Mouse (Mus musculus) liver, embryonic 12.5 days (tissue): ENCODE results near the gene Tfrc. TPM values are rescaled to one million over a fixed set of nuclear protein-coding genes. Genes with fewer than 3 reads are reported as not detected.

Source experiments
- ATAC-seq: fragments of 200-750 bp; cut with Nextera tagmentation; 2 replicates; pipeline ENCODE4 v1.8.0; 2017; ENCODE audit warnings: moderate number of reproducible peaks, mild to moderate bottlenecking, moderate library complexity
- H3K27ac ChIP-seq: fragments of 300-500 bp; sonication (generic); 2 replicates; pipeline ENCODE4 v1.5.1; 2016; ENCODE audit warnings: mild to moderate bottlenecking
- H3K27me3 ChIP-seq: fragments of 300-500 bp; sonication (generic); replicated peaks from 2 replicates; pipeline ENCODE4 v1.6.1; 2016; ENCODE audit warnings: mild to moderate bottlenecking, moderate library complexity
- H3K36me3 ChIP-seq: fragments of 300-500 bp; sonication (generic); 2 replicates; pipeline ENCODE4 v1.6.1; 2016; ENCODE audit warnings: mild to moderate bottlenecking, moderate library complexity
- H3K4me1 ChIP-seq: fragments of 300-500 bp; sonication (generic); 2 replicates; pipeline ENCODE4 v1.6.1; 2016
- H3K4me2 ChIP-seq: fragments of 300-500 bp; sonication (generic); 2 replicates; pipeline ENCODE4 v1.6.1; 2016; ENCODE audit warnings: mild to moderate bottlenecking, moderate library complexity
- H3K4me3 ChIP-seq: fragments of 300-500 bp; sonication (generic); 2 replicates; pipeline ENCODE4 v1.5.1; 2016; ENCODE audit warnings: mild to moderate bottlenecking, moderate library complexity
- H3K9ac ChIP-seq: fragments of 300-500 bp; sonication (generic); 2 replicates; pipeline ENCODE4 v1.6.1; 2016; ENCODE audit warnings: mild to moderate bottlenecking, moderate library complexity
- H3K9me3 ChIP-seq: fragments of 300-500 bp; sonication (generic); replicated peaks from 2 replicates; pipeline ENCODE4 v1.6.1; 2016; ENCODE audit warnings: mild to moderate bottlenecking, moderate library complexity
- WGBS: fragments of 180-500 bp; shearing (Covaris S2); methylation state at CpG from one replicate; pipeline ENCODE4 v1.1.7; 2016; ENCODE audit not compliant: insufficient replicate concordance; 5-methylcytosine and 5-hydroxymethylcytosine counted together
- polyA plus RNA-seq: library from polyadenylated mRNA; unstranded; fragments of >200 nt; fragmentation: Nextera tagmentation; extraction: Ambion mirVana; gene quantifications from 2 replicates; pipeline ENCODE4 v1.2.1, GENCODE M21; 2016

The Tfrc gene
- polyA plus RNA-seq, 1 experiment from 2014 or later: 327 TPM

- H3K4me3 ChIP-seq: no peak overlapping the region
- 78% methylated on average over 4 of the region's 4 CpGs for WGBS
- H3K27ac ChIP-seq: no peak overlapping the region
- H3K36me3 ChIP-seq: peaks cover 13% of the 10 kb centered on the region
- no peak overlapping the region for H3K9ac ChIP-seq
- H3K4me2 ChIP-seq: no peak overlapping the region
- no peak for ATAC-seq
- no peaks in the 10 kb centered on the region for H3K9me3 ChIP-seq
- H3K27me3 ChIP-seq: no peaks in the 10 kb centered on the region
- H3K4me1 ChIP-seq: peaks cover 72% of the 10 kb centered on the region
Measured at GRCm38 (mm10) chr16:32655534-32655933, 46.8 kb downstream of the Tfrc start.

GRCm38 (mm10) chr16:32656321-32656720 lies 47.6 kb downstream of the Tfrc start:
- Histone ChIP-seq H3K9me3 (no peaks in the 10 kb centered on the region), H3K4me3 (no peak overlapping the region), H3K27ac (no peak overlapping the region), H3K4me1 (peaks cover 73% of the 10 kb centered on the region), H3K9ac (no peak overlapping the region), H3K4me2 (no peak overlapping the region), H3K27me3 (no peaks in the 10 kb centered on the region), H3K36me3 (peaks cover 10% of the 10 kb centered on the region)
- ATAC-seq: no peak
- whole genome bisulfite sequencing: 65% methylated on average over 8 of the region's 8 CpGs

GRCm38 (mm10) chr16:32656794-32657193 lies 48.1 kb downstream of the Tfrc start:
- Histone ChIP-seq H3K27ac (no peak overlapping the region), H3K4me1 (peaks cover 73% of the 10 kb centered on the region), H3K9ac (no peak overlapping the region)

GRCm38 (mm10) chr16:32657498-32658250 lies 49.0 kb downstream of the Tfrc start:
- 0 out of 2 replicates have a peak, but pooled peaks have one; percentile 9 for ATAC-seq
- Histone ChIP-seq H3K36me3 (peaks cover 10% of the 10 kb centered on the region), H3K9me3 (no peaks in the 10 kb centered on the region), H3K4me3 (no peak overlapping the region), H3K27me3 (no peaks in the 10 kb centered on the region), H3K4me1 (peaks cover 79% of the 10 kb centered on the region), H3K27ac (no peak overlapping the region), H3K9ac (no peak overlapping the region), H3K4me2 (no peak overlapping the region)
- WGBS: 78% methylated on average over 16 of the region's 16 CpGs

More at GRCm38 (mm10) chr16:32656794-32657193, 48.1 kb downstream of the Tfrc start:
- ATAC-seq: no peak
- H3K9me3 ChIP-seq: no peaks in the 10 kb centered on the region
- peaks cover 10% of the 10 kb centered on the region for H3K36me3 ChIP-seq
- WGBS: 70% methylated on average over 8 of the region's 8 CpGs
- no peak overlapping the region for H3K4me3 ChIP-seq
- H3K27me3 ChIP-seq: no peaks in the 10 kb centered on the region
- no peak overlapping the region for H3K4me2 ChIP-seq

GRCm38 (mm10) chr16:32658743-32659171 lies 50.0 kb downstream of the Tfrc start:
- Histone ChIP-seq H3K9me3 (no peaks in the 10 kb centered on the region), H3K9ac (peak overlapping the region; percentile 37; the same call in 1 of the 2 replicates), H3K27me3 (no peaks in the 10 kb centered on the region), H3K27ac (peak overlapping the region; percentile 41), H3K4me1 (peaks cover 86% of the 10 kb centered on the region), H3K4me2 (peak overlapping the region; percentile 66), H3K36me3 (peaks cover 11% of the 10 kb centered on the region), H3K4me3 (peak overlapping the region; percentile 28)
- WGBS: 13% methylated on average over 17 of the region's 21 CpGs
- no peak for ATAC-seq

DNA sequence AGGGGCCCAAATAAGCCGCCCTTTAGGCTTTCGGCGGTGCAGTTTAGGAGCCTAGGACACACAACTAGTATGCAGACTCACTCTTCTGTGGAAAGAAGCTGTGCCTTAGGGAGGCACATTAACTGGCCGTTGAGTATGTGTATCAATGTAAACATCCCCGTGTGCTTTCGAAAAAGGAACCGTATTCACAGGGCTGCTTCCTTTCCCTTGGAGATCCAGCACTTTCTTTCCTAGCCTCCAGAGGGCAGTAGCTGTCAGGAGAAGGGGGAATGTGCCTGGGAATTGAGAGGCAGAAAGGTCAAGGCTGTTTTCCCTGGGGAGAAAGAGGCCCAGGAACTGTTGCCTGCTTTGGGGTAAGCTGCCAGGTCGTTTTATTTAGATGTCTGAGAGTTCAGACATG lies 50.7 kb downstream of the Tfrc start:
- peak overlapping the region; percentile 66 for H3K4me2 ChIP-seq
- H3K4me1 ChIP-seq: peaks cover 86% of the 10 kb centered on the region
- 17% methylated on average over 8 of the region's 8 CpGs for WGBS
- H3K9ac ChIP-seq: peak overlapping the region; percentile 37; the same call in 1 of the 2 replicates
- H3K27me3 ChIP-seq: no peaks in the 10 kb centered on the region
- no peaks in the 10 kb centered on the region for H3K9me3 ChIP-seq
- peak overlapping the region; percentile 41; the same call in 1 of the 2 replicates for H3K27ac ChIP-seq
- peaks cover 9% of the 10 kb centered on the region; the same call in 1 of the 2 replicates for H3K36me3 ChIP-seq
- ATAC-seq: no peak
- peak overlapping the region; percentile 28; the same call in 1 of the 2 replicates for H3K4me3 ChIP-seq

GRCm38 (mm10) chr16:32660095-32660494 lies 51.4 kb downstream of the Tfrc start:
- H3K27me3 ChIP-seq: no peaks in the 10 kb centered on the region
- no peak for ATAC-seq
- H3K9ac ChIP-seq: no peak overlapping the region
- peak overlapping the region; percentile 41; the same call in 1 of the 2 replicates for H3K27ac ChIP-seq
- peaks cover 9% of the 10 kb centered on the region; the same call in 1 of the 2 replicates for H3K36me3 ChIP-seq
- peaks cover 89% of the 10 kb centered on the region for H3K4me1 ChIP-seq
- no peaks in the 10 kb centered on the region for H3K9me3 ChIP-seq
- no peak overlapping the region for H3K4me2 ChIP-seq
- WGBS: 71% methylated on average over 1 of the region's 1 CpGs
- no peak overlapping the region for H3K4me3 ChIP-seq

- peak overlapping the region; percentile 1 for H3K9ac ChIP-seq
- no peaks in the 10 kb centered on the region for H3K9me3 ChIP-seq
- H3K4me2 ChIP-seq: peak overlapping the region; percentile 27; the same call in 1 of the 2 replicates
- no peak overlapping the region for H3K4me3 ChIP-seq
- no peaks in the 10 kb centered on the region for H3K27me3 ChIP-seq
- 51% methylated on average over 10 of the region's 10 CpGs for WGBS
- peaks cover 96% of the 10 kb centered on the region for H3K4me1 ChIP-seq
- H3K27ac ChIP-seq: peak overlapping the region; percentile 41; the same call in 1 of the 2 replicates
- H3K36me3 ChIP-seq: peaks cover 9% of the 10 kb centered on the region; the same call in 1 of the 2 replicates
- ATAC-seq: no peak
Measured at GRCm38 (mm10) chr16:32660557-32661321, 52.0 kb downstream of the Tfrc start.

- no peaks in the 10 kb centered on the region for H3K9me3 ChIP-seq
- peaks cover 97% of the 10 kb centered on the region for H3K4me1 ChIP-seq
- H3K27ac ChIP-seq: peak overlapping the region; percentile 59
- no peak for ATAC-seq
- WGBS: 35% methylated on average over 10 of the region's 10 CpGs
- H3K4me3 ChIP-seq: no peak overlapping the region
- H3K9ac ChIP-seq: peak overlapping the region; percentile 1
- H3K36me3 ChIP-seq: peaks cover 9% of the 10 kb centered on the region; the same call in 1 of the 2 replicates
- no peaks in the 10 kb centered on the region for H3K27me3 ChIP-seq
- H3K4me2 ChIP-seq: peak overlapping the region; percentile 27
Measured at GRCm38 (mm10) chr16:32661493-32661921, 52.8 kb downstream of the Tfrc start.

DNA sequence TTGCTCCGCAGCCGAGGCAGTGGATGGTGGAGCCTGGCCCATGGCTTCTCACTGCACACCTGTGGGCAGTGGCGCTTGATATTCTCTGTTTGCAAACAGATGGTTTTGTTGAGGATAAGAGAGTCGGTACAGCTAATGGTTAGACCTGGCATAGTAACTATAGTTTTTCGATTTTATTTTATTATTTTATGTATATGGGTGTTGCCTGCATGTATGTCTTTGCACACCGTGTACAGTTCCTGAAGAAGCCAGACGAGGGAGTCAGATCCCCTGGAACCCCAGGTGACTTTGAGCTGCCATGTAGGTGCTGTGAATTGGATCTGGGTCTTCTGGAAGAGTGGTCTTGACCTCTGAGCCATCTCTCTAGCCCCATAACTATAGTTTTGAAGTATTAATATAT lies 53.7 kb downstream of the Tfrc start:
- H3K9ac ChIP-seq: no peak overlapping the region
- no peak for ATAC-seq
- H3K36me3 ChIP-seq: peaks cover 12% of the 10 kb centered on the region; the same call in 1 of the 2 replicates
- no peak overlapping the region for H3K4me3 ChIP-seq
- H3K4me1 ChIP-seq: peaks cover 99% of the 10 kb centered on the region
- no peaks in the 10 kb centered on the region for H3K9me3 ChIP-seq
- peak overlapping the region; percentile 59; the same call in 1 of the 2 replicates for H3K27ac ChIP-seq
- no peak overlapping the region for H3K4me2 ChIP-seq
- no peaks in the 10 kb centered on the region for H3K27me3 ChIP-seq
- WGBS: 87% methylated on average over 7 of the region's 7 CpGs

DNA sequence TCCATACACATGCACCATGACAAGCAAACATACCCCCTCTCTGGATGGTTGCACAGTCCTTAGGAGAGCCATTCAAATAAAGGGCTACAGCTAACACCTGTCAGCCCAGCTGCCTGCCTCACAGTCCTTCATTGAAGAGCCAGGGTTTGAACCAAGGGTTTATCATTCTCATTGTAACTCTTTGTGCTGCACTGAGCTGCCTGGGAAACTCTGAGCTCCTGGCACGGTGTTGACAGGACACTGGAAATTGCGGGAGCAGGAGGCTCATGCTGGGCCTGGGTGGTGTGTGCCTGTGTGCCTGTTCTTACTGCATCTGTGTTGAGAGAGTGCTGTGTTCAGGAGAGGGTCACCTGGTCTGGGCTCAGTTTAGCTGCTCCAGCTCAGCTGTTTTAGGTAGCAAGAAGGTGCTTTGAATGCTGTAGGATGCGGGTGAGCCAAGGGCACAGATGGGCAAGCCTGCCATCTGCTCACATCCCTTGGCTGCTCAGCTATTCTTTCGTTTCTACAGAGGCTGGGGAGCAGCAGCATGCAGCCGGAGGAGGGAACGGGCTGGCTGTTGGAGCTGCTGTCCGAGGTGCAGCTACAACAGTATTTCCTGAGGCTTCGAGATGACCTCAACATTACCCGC lies 54.6 kb downstream of the Tfrc start:
- Histone ChIP-seq H3K9ac (no peak overlapping the region), H3K27ac (peak overlapping the region; percentile 98), H3K4me1 (peaks cover 99% of the 10 kb centered on the region), H3K4me3 (no peak overlapping the region), H3K27me3 (no peaks in the 10 kb centered on the region), H3K9me3 (no peaks in the 10 kb centered on the region), H3K4me2 (peak overlapping the region; percentile 66), H3K36me3 (peaks cover 20% of the 10 kb centered on the region)
- ATAC-seq: no peak
- WGBS: 70% methylated on average over 9 of the region's 9 CpGs
